Mouse (Mus musculus) hindbrain, embryonic 11.5 days (tissue): ENCODE measurements around the gene Gm8104. TPM values are rescaled to one million over a fixed set of nuclear protein-coding genes. Genes with fewer than 3 reads are reported as not detected.

Experiments used
- polyA plus RNA-seq: library from polyadenylated mRNA; unstranded; fragments of >200 nt; fragmentation: Nextera tagmentation; extraction: Ambion mirVana; gene quantifications from 2 replicates; pipeline ENCODE4 v1.2.1, GENCODE M21; 2014

Gene Gm8104
- polyA plus RNA-seq, 1 experiment from 2014 or later: not detected

Other genes starting within 250 kb of the Gm8104 start
- not detected in 2 replicates for gene Gm21977, start 247.1 kb upstream of the Gm8104 start, polyA plus RNA-seq
- not detected in 2 replicates for gene Gm8082, start 107.0 kb upstream of the Gm8104 start, polyA plus RNA-seq
- not detected in 2 replicates for gene Gm10376, start 85.0 kb upstream of the Gm8104 start, polyA plus RNA-seq
- gene Gm8094, start 24.0 kb upstream of the Gm8104 start, polyA plus RNA-seq: not detected in 2 replicates
- gene Gm7233, start 79.3 kb downstream of the Gm8104 start, polyA plus RNA-seq: not detected in 2 replicates
- not detected in 2 replicates for gene Gm8122, start 134.7 kb downstream of the Gm8104 start, polyA plus RNA-seq
- gene Gm8126, start 158.0 kb downstream of the Gm8104 start, polyA plus RNA-seq: not detected in 2 replicates
- not detected in 2 replicates for gene Gm9732, start 174.4 kb downstream of the Gm8104 start, polyA plus RNA-seq
- gene Gm8127, start 193.2 kb downstream of the Gm8104 start, polyA plus RNA-seq: not detected in 2 replicates
- gene 1700001F09Rik, start 247.2 kb downstream of the Gm8104 start, polyA plus RNA-seq: 0.20 TPM in 1 of 2 replicates, not detected in the other